Mouse (Mus musculus) liver (tissue): ENCODE measurements around the gene Ppib.

Experiments
- DNase-seq: peaks from one replicate; pipeline ENCODE4 v3.0.0-alpha.2; 2020; ENCODE audit warnings: mixed read lengths

The Ppib gene

GRCm38 (mm10) chr9:66059583-66060307 is at the start of gene Ppib:
Gene Ppib (plus strand): TSS chr9:66060222.
- DNase-seq: peak; percentile 99

DNA sequence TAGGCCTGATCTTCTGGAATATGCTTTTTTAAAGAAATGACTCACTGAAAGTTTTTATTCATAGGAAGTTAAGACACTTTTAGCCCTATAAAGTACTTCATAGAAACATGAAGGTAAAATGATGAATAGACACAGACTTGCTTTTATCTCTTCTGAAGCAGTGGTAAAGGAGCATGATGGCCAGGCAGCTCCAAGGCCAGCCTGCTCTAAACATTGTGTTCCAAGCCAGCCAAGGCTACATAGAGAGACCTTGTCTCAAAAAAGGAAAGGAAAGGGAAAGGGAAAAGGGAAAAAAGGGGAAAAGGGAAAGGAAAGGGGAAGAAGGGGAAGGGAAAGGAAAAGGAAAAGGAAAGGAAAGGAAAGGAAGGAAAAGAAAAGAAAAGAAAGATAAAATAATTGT is 39.4 kb upstream of the Ppib start:
- DNase-seq: no peak

- DNase-seq: no peak
Measured at GRCm38 (mm10) chr9:66038082-66038481, 21.9 kb upstream of the Ppib start.

DNA sequence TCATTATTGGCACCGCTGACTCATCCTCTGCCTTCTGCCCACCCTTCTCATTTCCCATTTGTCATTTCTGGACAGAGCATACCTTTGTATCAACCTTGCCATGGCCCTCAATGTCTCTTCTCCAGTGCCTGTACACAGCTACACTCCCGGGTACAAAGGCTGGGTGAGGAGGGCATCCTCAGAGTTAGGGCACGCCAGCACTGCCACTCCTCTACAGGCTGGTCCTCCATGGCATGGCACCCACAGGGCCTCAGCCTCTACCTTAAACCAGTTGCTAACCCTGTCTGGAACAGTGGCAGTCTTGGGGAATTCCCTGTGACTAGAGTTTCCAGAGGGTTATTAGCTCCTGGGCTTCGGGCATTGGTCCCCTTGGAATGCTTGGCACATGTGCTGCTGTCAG is 21.4 kb upstream of the Ppib start:
- no peak for DNase-seq

- DNase-seq: no peak
Measured at GRCm38 (mm10) chr9:66039290-66039689, 20.7 kb upstream of the Ppib start.

GRCm38 (mm10) chr9:66040801-66041200 is 19.2 kb upstream of the Ppib start:
- DNase-seq: no peak

DNA sequence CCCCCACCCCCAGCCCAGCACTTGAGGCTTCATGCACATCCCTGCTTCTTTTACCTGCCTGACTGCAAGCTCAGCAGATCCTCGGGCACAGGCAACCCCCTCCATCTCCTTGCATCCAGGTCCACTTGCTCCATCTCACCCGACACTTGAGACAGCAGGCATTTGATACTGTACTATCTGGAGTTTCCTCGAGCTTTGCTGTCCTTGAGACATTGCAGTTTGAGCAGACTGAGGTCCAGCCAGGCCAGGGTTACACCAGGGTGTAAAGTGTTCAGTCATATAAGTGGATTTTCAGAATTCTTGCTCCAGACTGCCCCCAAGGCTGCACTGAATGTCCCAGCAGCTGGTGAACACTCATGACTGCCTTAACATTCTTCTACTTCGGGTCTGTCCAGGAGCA is 17.7 kb upstream of the Ppib start:
- DNase-seq: no peak

GRCm38 (mm10) chr9:66043241-66043640 is 16.8 kb upstream of the Ppib start:
- no peak for DNase-seq

DNA sequence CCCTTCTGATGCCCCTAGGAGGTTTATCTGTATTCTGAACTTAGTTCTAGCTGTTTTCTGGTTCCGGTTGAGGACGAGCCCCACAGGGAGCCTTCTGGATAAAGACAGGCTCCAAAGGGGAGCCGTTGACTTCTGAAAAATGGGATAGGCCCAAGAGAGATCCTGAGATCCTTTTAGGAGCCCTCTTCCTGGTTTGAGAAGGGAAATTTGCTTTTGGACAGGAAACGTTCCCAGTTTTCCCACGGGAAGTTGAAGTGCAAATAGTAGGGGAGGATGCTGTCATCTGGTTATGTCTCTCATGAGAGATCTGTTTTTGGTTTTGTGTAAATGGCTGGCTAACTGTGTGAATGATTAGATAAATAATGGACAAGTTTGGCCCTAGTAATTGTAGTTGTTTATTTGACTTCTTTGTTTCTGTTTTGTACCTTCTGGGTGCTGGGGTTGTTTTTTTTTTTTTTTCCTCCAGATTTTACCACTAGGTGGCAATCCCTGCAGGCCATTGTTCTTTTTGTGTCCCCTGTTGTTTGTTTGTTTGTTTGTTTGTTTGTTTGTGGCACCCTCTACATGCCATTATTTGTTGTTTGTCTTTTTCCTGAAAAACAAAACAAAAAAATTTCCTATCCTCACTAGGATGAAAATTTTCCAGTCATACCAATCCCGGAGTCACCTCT is 10.0 kb upstream of the Ppib start:
- no peak for DNase-seq

DNA sequence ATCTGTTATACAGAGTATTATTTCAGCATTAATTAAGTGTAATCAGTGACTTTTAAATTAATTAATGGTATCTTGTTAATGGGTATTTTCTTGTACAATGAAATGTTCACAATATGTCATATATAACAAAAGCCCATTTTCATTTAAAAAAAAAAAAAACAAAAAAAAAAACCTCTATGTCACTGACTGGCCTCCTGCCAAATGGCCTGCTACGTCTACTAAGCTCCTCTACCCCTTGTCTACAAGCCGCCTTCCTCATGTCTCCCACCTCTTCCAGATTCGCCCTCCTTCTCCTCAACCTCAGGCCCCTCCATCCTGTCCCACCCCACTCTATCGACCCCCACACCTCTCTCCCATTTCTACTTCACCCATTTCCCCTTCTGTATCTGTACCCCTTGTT is 8.5 kb upstream of the Ppib start:
- DNase-seq: no peak

- DNase-seq: no peak
Measured at GRCm38 (mm10) chr9:66052731-66053130, 7.3 kb upstream of the Ppib start.

DNA sequence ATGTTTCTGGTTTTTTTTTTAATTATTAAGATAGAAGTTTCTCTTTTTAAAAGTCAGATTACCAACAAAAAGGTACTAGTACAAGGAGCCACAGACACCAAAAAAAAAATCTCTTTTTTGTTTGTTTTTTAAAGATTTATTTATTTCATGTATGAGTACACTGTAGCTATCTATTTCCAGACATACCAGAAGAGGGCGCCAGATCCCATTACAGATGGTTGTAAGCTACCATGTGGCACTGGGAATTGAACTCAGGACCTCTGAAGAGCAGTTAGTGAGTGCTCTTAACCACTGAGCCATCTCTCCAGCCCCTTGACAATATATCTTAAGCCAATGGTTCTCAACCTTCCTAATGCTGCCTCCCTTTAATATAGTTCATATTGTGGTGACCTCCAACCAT is 6.4 kb upstream of the Ppib start:
- no peak for DNase-seq

- no peak for DNase-seq
Measured at GRCm38 (mm10) chr9:66060308-66060647, 256 bp downstream of the Ppib start.

DNA sequence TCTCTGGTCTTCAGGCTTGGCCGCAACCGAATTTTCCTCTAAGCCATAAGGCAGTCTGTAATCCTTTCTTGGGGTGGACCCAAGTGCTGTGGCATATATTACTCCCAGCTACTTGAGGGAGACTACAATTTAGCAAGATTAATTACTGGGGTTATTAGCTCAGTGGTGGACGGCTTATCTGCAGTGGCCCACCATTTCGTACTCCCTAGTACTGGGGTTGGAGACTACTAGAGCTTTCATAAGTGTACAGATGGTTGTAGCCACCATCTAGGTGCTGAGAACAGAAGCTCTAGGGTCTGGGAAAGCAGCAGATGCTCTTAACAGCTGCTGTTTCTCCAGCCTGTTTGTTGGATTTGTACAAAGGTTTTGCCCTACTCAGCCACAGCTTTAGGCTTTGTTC is 964 bp downstream of the Ppib start:
- no peak for DNase-seq

DNA sequence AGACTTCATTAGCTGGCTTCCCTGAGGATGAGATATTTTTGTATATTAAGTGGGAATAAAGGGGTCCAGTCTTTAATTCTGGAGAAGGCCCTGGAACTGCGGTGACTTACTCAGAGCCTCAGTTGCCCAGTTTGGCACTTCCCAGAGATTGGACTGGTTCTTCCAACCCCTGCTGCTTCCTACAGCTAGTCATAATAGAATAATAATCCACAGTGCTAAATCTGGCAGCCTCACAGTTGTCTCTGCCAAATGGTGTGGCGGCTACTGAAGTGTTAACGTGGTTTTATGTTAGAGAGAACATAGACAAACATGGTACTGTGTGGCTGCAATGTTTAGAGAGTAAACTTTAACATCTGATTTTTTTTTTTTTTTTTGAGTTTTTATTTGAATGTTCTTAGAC is 1.6 kb downstream of the Ppib start:
- DNase-seq: no peak

DNA sequence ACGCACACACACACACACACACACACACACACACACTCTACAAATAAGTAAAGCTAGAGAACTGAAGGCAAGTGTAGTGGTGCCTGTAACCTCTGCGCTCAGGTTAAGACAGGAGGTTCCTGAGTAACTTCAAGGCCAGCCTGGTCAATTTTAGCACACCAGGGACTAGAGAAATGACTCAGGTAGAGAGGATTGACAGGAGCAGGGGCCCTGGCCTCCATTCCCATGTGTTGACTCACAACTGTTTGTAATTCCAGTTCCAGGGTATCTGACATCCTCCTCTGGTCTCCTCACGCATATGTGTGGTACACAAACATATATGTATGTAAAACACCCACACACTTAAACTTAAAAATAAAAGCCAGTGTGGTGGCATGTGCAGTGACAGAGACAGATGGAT is 3.4 kb downstream of the Ppib start:
- no peak for DNase-seq

- DNase-seq: no peak
Measured at GRCm38 (mm10) chr9:66064316-66064715, 4.3 kb downstream of the Ppib start.

- no peak for DNase-seq
Measured at GRCm38 (mm10) chr9:66066791-66067190, 6.8 kb downstream of the Ppib start.

- peak; percentile 71 for DNase-seq
Measured at GRCm38 (mm10) chr9:66067542-66067941, 7.5 kb downstream of the Ppib start.

- no peak for DNase-seq
Measured at GRCm38 (mm10) chr9:66068056-66068455, 8.0 kb downstream of the Ppib start.

GRCm38 (mm10) chr9:66068971-66069391 is 9.0 kb downstream of the Ppib start:
- DNase-seq: peak; percentile 69

GRCm38 (mm10) chr9:66069583-66069982 is 9.6 kb downstream of the Ppib start, which contains the start of gene Snx22:
Gene Snx22 (minus strand): TSS chr9:66069719.
- peak; percentile 99 for DNase-seq

- DNase-seq: peak; percentile 52
Measured at GRCm38 (mm10) chr9:66070151-66070550, 10.1 kb downstream of the Ppib start.

GRCm38 (mm10) chr9:66072754-66073153 is 12.7 kb downstream of the Ppib start:
- DNase-seq: no peak

DNA sequence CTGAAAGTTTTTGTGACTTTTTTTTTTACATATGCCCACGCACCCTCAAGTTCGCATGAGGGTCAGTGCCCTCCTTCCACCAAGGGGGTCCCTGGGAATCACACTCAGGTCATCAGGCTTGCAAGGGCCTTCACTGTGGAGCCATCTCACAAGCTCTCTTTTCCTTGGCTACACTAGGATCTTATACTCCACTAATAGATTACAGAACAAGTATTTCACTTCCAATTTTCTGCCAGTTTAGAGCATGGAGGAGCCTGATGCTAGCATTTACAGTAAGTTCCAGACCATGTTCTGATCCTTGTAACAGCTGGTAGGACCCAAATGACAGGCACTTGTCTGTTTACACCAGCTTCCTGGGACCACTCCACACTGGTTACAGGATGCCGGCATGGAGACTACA is 18.1 kb downstream of the Ppib start:
- no peak for DNase-seq
